Mouse (Mus musculus) ovary, postnatal 14 days (tissue): ENCODE measurements around the gene Olfr1166.
"Not testable (repeated sequence)": the region's sequence is repeated elsewhere in the genome, so short reads cannot be mapped to it uniquely, and the experiment has no call there.

Source experiments
- DNase-seq: peaks from one replicate; pipeline ENCODE4 v3.0.0; 2022; ENCODE audit warnings: low spot score

Gene Olfr1166

GRCm38 (mm10) chr2:88128172-88128571, at the start of gene Olfr1166:
Olfr1166 (minus strand) TSS chr2:88128272.
- DNase-seq = no peak

- not testable (repeated sequence) for DNase-seq
Measured at GRCm38 (mm10) chr2:88155093-88155492, 27.0 kb upstream of the Olfr1166 start, which contains the start of gene Olfr1167. Olfr1167 (minus strand) TSS chr2:88155193.

GRCm38 (mm10) chr2:88093866-88094265, 34.2 kb downstream of the Olfr1166 start, which contains the start of gene Olfr1164:
Olfr1164 (minus strand) TSS chr2:88093966.
- DNase-seq = no peak
